Mouse (Mus musculus): ENCODE data around the gene Ftsj3.

DNA sequence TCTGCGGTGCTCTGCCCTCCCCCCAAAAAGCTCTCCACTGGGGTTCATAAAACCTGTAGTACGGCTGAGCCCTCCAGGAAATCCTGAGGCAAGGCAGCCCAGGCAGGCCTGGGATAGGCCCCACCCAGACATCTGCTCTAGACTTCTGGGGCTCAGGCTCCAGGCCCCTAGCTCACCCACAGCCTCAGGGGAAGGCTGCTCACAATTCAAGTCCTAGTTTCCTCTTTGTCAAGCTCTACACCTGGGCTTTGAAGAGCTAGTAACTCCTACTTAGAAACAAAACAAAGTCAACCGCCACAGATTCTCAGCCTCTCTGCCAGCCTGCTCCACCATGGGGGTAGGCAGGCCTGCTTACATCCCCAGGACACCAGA, 13.2 kb upstream of the Ftsj3 start:
- TF ChIP-seq CTCF (conservative IDR thresholded peaks at IDR 0.05; ENCODE audit: insufficient read depth, insufficient read length, low read depth, low read length), result no peak
- TF ChIP-seq POLR2A (IDR thresholded peaks at IDR 0.05; ENCODE audit: low read depth, low read length), result no peak
